20 mouse cellular contexts compared by ENCODE assay signal in genomic region chr11:35853651-35854050, GRCm38 (mm10). TPM values are rescaled to one million over a fixed set of nuclear protein-coding genes. Genes with fewer than 3 reads are reported as not detected.
"Had no signal": no experiment of that assay in that cellular context is flagged by ENCODE, and none has a peak within 500 bp of the region (broad histone marks: within the 10 kb centered on the region; RNA-seq: fewer than 3 reads in every experiment).

No protein-coding gene starts in this region.

- H3K27ac ChIP-seq: limb, embryonic 13.5 days; liver, embryonic 14.5 days; neural tube, embryonic 12.5 days; stomach, embryonic 15.5 days had no signal

- H3K4me2 ChIP-seq: limb, embryonic 13.5 days; neural tube, embryonic 12.5 days; stomach, embryonic 15.5 days had no signal

- H3K36me3 ChIP-seq: limb, embryonic 13.5 days had no signal

- DNase-seq: kidney, adult 11 months; kidney, postnatal 14 days; layer of hippocampus, adult 9-11 months; layer of hippocampus, postnatal 36 days; left cerebral cortex, postnatal 4 days; lung, adult 18-20 months; midbrain, embryonic 14.5 days; right cerebral cortex, postnatal 4 days; thymus, postnatal 36 days had no signal

- H3K9ac ChIP-seq: limb, embryonic 13.5 days; liver, embryonic 14.5 days; neural tube, embryonic 12.5 days; stomach, embryonic 15.5 days had no signal

- H3K4me3 ChIP-seq: limb, embryonic 13.5 days; neural tube, embryonic 12.5 days; stomach, embryonic 15.5 days had no signal

- H3K4me1 ChIP-seq: limb, embryonic 13.5 days; stomach, embryonic 15.5 days had no signal

- H3K9me3 ChIP-seq: limb, embryonic 13.5 days; neural tube, embryonic 12.5 days; stomach, embryonic 15.5 days had no signal

- H3K27me3 ChIP-seq: limb, embryonic 13.5 days; neural tube, embryonic 12.5 days; stomach, embryonic 15.5 days had no signal

RNA-seq across cellular contexts. Expression of gene Fbll1, which starts 55.0 kb away (rescaled TPM):
- total RNA-seq: liver, adult 2 months; monocyte, adult 5-6 weeks; neutrophil, adult 5-6 weeks had no signal
- polyA plus RNA-seq: kidney, embryonic 14.5 days; limb, embryonic 13.5 days; liver, adult 2 months; liver, embryonic 14.5 days; lung, embryonic 16.5 days; spleen, adult 2 months; thymus, postnatal 0 days had no signal
